Mouse (Mus musculus) left cerebral cortex, postnatal 36 days (tissue): ENCODE results near the gene Them7. TPM values are rescaled to one million over a fixed set of nuclear protein-coding genes. Genes with fewer than 3 reads are reported as not detected.
A peak's percentile ranks its signal among the peaks of the same experiment; 100 is the strongest.

Experiments used
- DNase-seq, 2 experiments: peaks; one replicate each; pipeline ENCODE4 v3.0.0; 2021 to 2022; ENCODE audit warnings: low spot score in 2 of 2, mixed read lengths in 1 of 2
- intact Hi-C: fragments of 180-260 bp; cut with DNase I; formaldehyde crosslinking; loops from one replicate; pipeline ENCODE4 v1.15.1; 2025
- total RNA-seq, 2 experiments: library from RNA; stranded (reverse); gene quantifications; 2 replicates each; pipeline ENCODE4 v1.2.3; 2021

Gene Them7
- total RNA-seq, 2 experiments from 2014 or later: not detected

DNA sequence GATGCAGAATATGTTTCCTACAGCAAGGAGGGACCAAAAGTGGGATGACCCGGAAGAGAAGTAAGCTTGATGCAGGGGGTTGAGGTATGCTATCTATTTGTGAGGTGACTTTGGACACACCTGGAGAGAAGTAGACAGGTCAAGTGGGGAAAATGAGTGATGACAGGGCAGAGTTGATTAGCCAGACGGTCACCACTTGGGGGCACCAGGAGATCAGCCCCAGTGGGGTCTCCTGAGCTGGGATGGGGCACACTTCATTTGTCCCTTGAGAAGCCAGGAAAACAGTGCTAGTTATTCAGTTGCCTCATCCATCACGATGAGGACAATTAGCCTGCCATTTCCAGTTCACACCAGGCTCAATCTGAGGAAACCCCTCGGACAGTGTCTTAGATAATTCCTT lies 143.5 kb downstream of the Them7 start:
- no peak for DNase-seq
- intact Hi-C loops: no loop called here

DNA sequence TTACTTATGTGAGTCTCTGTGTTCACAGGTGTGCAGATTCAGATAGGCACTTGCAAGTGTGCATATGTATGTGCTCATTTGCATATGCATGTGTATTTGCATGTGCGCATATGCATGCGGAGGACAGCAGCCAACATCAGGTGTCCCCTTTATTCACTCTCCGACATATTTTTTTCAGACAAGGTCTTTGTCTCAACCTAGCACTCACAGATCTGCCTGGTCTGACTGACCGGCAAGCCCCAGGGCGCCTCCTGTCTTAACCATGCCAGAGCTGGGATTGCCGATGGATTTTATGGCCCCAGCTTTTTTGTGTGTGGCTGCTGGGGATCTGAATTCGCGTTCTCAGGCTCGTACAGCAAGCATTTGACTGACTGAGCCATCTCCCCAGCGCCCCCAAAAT lies 146.1 kb downstream of the Them7 start:
- intact Hi-C loops: no loop called here
- peak; percentile 12 to 13 for DNase-seq

DNA sequence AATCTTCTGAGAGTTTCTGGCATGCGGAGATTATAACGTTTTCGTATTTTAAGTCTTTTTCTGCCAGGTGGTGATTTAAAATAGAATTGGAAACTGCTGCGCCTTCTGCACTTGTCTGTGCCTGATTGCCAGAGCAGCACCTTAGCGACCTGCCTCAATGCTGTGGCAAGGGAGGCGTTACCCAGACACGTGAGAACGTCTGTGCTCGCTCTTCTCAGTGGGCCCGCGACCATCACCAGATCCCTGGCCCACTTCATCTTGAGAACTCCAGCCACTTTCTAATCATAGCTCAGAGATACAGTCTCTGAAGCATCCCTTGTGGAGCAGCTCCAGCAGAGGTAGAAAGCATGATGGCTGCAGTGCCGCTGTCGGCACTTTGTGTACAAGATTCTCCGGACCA lies 146.6 kb downstream of the Them7 start:
- intact Hi-C loops: no loop called here
- peak; percentile 26 to 33 for DNase-seq

DNA sequence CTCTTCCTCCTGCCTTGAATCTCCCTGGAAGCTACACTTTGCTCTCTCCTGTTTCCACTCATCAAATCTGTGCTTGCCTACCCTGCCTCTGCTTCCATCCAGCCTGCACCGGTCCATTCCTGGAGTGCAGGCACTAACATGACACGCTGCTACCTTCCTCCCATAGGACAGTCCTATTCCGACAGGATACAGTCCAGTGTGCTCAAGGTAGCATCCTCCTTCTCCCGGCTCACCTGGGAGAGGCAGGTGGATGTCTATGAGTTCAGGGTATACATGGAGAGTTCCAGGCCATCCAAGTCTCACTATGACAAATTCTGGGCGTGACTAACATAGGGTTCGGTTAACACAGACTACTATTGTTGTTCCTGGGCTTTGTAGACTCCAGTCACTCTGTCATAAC lies 148.0 kb downstream of the Them7 start:
- intact Hi-C loops: no loop called here
- DNase-seq: no peak

DNA sequence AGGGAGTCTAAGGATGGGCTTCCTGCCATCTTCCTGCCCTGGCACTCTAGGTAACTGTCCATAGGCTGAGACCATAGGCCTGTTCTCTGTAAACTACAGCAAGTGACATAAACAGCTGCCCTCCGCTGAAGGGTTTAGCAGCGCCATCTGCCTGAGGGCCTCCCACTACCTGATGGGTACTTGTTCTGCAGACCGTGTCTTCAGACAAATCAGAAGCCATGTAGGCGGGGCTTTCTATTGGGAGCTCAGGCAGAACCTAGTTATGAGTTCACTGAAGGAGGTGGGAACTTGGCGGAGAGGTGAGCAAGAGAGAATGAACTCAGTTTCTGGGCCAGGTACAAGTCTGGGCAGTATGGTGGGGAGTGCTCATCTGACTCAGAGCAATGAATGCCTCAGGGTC lies 148.6 kb downstream of the Them7 start:
- no peak for DNase-seq
- intact Hi-C loops: no loop called here

DNA sequence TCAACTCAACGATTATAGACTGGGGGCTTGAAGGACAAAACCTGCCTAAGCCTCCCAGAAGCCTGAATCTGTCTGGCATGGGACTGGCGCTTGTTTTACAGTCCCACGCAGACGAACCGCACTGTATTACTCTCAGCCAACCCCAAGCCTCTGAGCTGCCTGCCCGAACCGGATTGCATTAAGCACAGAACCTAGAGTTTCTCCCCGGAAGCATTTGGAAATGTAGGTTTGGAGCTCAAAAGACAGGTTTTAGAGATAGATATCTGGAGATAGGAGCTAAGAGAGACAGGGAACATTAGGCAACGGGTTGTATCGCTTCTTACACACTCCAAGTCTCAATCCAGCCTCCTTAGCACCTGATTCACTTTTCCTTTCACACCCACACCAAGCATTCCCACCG lies 149.5 kb downstream of the Them7 start:
- DNase-seq: no peak
- intact Hi-C loops: no loop called here

DNA sequence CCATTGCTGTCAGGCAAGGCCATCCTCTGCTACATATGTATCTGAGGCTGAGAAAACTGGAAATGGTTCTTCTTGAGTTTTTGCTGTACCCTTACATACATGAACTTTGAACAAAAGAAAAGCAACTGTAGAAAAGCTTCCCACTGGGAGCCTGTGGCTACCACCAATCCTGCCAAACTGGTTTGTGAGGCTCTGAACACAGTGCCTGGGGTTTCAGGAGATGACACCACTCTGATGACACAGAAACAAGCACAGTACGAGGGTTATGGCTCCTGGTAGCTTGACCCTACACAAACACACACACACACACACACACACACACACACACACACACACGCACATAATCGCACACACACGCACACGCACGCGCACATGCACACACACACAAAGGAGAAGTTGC lies 151.1 kb downstream of the Them7 start:
- intact Hi-C loops: no loop called here
- no peak for DNase-seq

DNA sequence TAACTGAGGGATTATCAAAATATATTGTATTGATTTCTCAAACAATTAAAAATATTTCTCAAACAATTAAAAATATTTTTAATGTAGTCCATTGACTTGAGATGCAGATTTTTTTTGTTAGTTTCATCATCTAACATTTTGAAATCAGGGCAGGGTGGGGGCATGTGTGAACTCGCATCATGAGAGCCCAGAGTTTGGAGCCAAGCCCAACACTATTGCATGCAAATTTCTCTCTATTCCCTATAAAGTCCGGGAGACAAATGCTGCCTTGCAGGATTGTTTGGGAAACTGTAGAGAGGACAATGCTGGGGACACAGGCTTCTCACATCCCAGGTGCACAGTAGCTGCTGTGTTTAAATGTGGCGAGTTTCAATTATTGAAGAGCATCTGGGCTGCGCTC lies 151.6 kb downstream of the Them7 start:
- intact Hi-C loops: no loop called here
- no peak for DNase-seq

DNA sequence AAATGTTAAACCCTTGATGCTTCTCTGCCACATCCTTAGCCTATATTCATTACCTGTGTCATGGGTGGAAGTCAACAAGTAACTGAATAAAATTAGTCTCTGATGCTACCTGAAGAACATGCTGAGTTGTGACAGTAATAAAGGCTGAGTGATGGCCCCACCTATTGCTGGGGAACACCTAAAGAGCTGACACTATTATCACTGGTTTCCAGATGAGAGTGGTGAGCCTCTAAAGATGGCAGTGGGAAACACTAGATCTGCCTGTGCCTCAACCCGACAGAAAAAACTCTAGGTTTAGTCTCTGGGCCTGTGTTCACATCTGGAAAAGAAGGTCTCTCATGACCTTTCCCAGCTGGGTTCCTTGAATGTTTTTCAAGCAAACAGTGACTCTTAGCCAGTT lies 155.6 kb downstream of the Them7 start:
- intact Hi-C loops: loop anchor here (5.0 kb wide), 1 partner anchor 48 kb away; no protein-coding TSS in a partner anchor
- DNase-seq: no peak

DNA sequence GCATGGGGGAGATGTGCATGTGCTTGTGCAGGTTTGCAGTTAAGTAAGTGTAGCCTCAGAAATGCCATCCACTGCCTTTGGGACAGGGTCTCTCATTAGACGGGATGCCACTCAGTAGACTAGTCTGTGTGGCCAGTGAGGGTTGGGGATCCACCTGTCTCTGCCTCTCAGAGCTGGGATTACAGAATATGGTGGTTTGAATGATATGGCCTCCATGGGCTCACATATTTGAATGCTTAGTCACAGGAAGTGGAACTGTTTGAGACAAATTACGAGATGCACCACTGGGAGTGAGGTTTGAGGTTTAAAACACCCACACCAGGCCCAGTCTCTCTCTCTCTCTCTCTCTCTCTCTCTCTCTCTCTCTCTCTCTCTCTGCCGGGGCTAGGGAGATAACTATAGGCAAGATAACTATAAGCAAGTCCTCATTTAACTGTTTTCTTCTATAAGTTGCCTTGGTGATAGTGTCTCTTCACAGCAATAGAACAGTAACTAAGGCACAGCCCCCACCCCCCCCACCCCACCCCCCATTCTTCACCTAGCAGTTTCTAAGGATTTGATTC lies 156.7 kb downstream of the Them7 start:
- intact Hi-C loops: loop anchor here (5.0 kb wide), 1 partner anchor 46 kb away; no protein-coding TSS in a partner anchor
- DNase-seq: no peak

DNA sequence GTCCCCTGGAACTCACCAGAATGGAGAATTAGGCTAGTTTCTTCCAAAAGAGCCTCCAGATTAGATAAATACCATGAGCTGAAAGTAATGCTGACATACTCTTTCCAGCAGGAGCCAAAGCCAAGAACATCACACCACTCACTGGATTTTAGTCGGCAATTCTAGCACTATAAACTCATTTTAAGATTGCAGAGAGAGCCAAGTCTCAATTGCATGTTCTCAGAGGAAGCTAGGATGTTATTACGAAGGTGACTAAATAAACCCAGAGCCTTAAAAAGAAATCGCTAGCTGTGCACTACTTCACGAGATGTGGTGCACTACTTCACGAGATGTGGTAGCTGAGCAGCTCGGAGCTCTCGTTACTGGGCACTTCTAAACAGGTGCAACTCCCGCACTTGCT lies 158.9 kb downstream of the Them7 start:
- intact Hi-C loops: loop anchor here (5.0 kb wide), 1 partner anchor 44 kb away; no protein-coding TSS in a partner anchor
- DNase-seq: peak in 1 of 2 experiments; percentile 14

DNA sequence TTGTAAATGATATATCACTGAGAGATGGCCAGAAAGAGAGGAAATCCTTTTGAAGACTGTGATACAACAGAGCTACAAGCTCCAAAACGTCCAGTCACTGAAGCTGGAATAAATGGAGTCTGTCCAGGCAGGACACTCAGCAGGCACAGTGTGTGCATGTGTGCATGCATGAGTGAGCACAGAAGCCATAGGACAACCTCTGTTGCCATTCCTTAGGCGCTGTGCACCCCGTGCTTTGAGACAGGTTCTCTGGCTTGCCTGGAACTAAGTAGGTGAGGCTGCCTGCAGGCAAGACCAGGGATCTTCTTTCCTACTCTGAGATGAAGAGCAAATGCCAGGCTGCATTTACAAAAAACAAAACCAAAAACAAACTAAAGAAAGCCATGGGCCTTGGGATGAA lies 160.9 kb downstream of the Them7 start:
- DNase-seq: no peak
- intact Hi-C loops: loop anchor here (5.0 kb wide), 1 partner anchor 42 kb away; no protein-coding TSS in a partner anchor

DNA sequence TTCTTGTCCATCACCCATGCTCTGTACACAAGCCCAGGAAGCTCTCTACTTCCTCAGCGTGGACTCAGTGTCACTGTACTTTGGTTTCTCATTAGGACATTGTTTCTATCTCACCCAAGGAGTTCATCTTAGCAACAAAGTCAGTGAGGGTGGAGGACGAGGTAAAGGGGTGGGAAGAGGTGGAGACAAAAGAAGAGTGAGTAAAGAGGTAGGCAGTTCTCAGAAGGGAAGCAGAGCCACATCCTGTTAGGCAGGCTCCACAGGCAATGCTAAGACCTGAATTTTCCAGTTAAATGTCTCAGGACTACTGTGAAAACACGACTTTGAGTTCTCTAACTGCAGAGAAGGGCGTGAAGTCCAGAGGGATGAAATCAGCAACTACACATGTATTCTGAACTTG lies 162.3 kb downstream of the Them7 start:
- intact Hi-C loops: no loop called here
- no peak for DNase-seq

DNA sequence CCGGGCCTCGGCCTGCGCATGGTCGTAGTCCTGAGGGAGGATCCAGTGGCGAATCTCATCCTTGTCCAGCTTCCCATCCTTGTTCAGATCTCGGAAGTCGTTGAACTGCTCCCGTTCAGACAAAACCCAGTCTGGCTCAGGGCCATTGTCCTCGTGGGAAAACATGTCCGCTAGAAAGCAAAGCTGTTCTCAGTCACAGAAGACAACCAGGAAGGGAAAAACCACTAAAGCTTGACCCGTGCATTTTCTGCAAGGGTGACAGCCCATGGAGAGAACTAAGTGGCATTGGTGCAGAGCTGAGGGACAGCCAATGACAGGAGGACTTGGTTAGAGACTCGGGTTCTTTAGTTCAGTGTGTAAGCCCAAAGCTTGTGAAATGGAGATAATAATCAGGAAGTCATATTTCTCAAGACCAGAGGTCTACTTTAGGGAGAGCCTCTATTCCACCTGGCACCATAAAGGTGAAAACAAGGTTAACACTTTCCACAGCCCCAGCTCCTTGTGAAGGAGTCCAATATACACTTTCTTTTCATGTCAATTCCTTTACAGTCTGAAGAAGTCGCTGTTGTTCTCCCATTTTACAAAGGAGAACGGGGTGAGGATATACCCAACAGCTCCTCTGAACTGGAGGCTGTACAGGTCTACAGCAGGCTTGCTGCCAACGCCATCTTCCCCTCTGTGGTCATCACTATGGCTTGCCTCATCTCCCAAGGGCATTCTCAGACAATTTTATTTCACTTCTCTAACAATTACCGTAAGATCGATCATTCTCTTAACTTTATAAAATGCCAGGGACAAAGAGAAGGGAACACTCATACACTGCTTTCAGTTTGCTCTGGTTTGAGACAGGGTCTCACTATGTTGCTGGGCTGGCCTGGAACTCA lies 165.1 kb downstream of the Them7 start:
- no peak for DNase-seq
- intact Hi-C loops: no loop called here

DNA sequence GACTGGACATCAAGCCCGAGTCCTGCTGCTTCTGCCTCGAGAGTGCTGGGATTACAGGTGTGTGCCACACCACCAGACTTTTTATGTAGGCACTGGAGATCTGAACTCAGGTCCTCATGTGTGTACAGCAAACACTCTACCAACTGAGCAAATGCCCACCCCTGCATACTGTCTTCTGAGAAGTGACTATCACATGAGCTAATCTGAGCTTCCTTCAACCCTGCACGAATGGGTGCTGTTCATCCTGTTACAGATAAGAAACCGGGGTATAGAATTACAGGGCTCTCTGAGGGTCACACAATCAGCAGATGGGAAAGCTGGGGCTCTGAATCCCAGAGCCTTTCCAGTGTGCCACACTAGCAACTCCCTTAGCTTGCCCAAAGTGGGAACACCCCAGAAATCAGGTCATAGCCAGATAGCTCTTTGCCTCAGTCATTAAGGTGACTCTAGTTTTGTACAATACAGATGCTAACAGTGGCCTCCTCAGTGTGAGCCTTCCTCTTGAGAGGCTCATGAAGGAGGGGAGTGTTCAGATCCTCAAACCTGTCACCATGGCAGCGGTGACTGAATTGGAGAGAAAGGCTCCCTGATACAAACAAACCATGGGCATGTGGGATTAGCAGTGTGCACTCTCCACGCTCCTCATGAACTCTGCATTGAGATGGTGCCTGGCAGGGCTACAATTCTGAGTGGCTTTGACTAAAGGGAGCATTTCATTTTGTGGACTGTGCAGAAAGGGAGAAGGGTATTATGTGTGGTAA lies 166.7 kb downstream of the Them7 start:
- no peak for DNase-seq
- intact Hi-C loops: no loop called here

DNA sequence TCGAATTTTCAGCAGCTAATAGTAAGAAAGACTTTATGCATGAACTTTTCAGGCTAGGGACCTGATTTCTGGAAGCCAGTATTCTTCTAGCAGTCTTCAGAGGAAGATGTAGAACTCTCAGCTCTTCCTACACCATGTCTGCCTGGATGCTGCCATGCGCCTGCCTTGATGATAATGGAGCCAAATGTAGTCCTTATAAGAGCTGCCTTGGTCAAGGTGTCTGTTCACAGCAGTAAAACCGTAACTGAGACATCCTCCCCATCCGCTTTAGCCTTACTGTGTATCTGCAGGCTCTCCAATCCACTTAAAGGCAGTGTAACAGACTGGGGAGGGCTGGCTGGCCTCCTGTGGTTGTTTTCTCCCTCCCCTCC lies 167.3 kb downstream of the Them7 start:
- no peak for DNase-seq
- intact Hi-C loops: no loop called here

DNA sequence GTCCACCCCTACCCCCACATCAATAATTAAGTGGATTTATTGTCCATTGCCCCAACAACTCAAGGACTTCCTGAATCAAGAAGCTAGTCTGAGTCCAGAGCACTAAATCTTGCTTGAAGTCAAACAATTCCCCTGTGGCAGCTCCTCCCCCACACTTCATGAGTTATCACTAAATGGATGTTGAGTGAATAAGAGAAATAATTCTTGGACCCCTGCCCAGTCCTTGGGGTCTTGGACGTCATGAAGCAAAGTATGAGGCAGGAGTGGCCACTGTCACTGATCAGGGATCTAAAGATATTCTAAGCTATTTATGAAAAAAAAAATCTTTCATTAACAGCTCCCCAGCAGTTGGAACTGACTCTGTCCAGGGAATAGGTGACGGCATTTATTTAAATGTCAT lies 168.4 kb downstream of the Them7 start:
- DNase-seq: no peak
- intact Hi-C loops: no loop called here

DNA sequence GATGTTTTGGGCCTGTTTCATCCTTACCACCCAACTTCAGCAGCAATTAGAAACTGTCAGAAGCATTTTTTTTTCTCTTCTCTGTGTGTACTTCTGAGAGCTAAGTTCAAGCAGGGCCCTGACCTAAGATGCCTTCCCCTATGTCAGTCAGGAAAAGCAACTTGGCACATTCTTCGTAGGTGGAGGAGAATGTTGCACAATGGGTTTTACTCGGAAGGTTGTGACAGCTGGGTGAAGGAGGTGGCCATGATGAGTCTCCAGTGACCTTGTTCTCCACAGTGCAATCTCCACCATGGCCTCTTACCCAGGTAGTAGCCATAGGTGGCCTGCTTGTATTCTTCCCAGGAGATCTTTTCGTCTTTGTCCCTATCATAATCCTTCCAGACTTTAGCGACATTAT lies 170.3 kb downstream of the Them7 start:
- DNase-seq: no peak
- intact Hi-C loops: no loop called here

DNA sequence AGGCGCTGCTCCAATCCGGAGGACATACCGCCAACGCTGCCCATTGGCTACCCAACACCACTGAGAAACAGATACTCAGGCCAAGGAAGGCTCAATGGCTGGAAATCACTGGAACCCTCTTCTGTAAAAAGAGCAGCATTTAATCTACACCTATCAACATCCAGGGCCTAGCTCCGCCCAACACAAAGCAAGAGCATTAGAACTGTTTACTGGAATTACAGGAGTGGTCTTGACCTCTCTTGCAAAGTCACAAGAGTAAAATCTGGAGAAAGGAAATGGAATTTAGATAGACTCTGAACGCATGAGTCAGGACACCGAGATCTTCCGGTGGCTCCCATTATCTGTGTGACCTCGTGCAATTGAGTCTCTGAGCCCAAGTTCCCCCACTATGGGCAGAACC lies 171.9 kb downstream of the Them7 start:
- intact Hi-C loops: no loop called here
- DNase-seq: no peak

DNA sequence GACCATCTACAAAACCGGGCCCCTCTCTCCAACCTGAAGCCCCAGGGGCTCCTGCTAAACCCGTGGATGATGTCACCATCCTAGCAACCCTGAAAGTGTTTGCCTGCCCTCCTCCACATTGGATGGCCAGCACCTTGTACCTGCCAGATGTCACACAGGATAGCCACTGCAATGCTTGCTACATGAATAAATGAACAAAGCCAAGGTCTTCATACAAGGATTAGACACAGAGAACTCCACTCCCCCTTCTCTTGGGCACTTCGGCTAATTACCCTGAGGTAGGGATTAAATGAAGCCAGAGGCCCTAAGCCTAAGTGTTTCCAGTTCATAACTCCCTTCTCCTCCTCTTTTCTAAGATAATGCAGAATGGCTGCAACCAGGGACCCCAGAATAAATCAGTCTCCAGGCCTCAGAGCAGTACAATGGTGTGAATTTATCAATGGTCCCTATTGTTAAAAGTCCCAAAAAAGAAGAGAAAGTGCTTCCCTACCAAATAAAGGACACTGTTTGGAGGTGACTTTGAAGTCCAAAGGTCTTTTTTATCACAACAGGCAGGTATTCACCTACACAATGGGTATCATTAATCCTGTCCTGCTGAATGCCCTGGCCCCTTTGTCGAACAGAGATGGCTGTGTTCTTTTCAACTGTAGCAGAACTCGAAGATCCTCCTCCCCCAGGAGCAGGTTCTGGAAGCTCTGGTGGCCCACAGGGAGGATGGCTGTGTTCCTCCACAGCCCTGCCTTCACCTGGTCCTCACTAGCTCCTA lies 173.5 kb downstream of the Them7 start:
- intact Hi-C loops: no loop called here
- DNase-seq: no peak
